Mouse (Mus musculus) lung, postnatal 0 days (tissue): ENCODE results near the gene C5ar1. TPM values are rescaled to one million over a fixed set of nuclear protein-coding genes. Genes with fewer than 3 reads are reported as not detected.

ENCODE experiments used
- ATAC-seq: fragments of 200-750 bp; cut with Nextera tagmentation; 2 replicates; pipeline ENCODE4 v1.8.0; 2017; ENCODE audit warnings: moderate library complexity
- DNase-seq: peaks from one replicate; pipeline ENCODE4 v3.0.0-alpha.2; 2016; ENCODE audit warnings: low spot score
- H3K27ac ChIP-seq: fragments of 300-500 bp; sonication (generic); 2 replicates; pipeline ENCODE4 v1.5.1; 2014; ENCODE audit warnings: antibody characterized with exemption, mild to moderate bottlenecking, low read length, mixed read lengths
- H3K27me3 ChIP-seq: fragments of 300-500 bp; sonication (generic); replicated peaks from 2 replicates; pipeline ENCODE4 v1.6.1; 2014; ENCODE audit warnings: low read length, mixed read lengths; ENCODE audit not compliant: insufficient read depth
- H3K36me3 ChIP-seq: fragments of 300-500 bp; sonication (generic); 2 replicates; pipeline ENCODE4 v1.6.1; 2014; ENCODE audit warnings: low read length, mixed read lengths; ENCODE audit not compliant: insufficient read depth
- H3K4me1 ChIP-seq: fragments of 300-500 bp; sonication (generic); 2 replicates; pipeline ENCODE4 v1.6.1; 2014; ENCODE audit warnings: antibody characterized with exemption, low read depth, low read length, mixed read lengths; ENCODE audit not compliant: insufficient read depth
- H3K4me2 ChIP-seq: fragments of 300-500 bp; sonication (generic); replicated peaks from 2 replicates; pipeline ENCODE4 v1.6.1; 2014; ENCODE audit warnings: low read depth, mild to moderate bottlenecking, low read length, moderate library complexity, mixed read lengths
- H3K4me3 ChIP-seq: fragments of 300-500 bp; sonication (generic); 2 replicates; pipeline ENCODE4 v1.5.1; 2014; ENCODE audit warnings: low read depth, low read length
- H3K9ac ChIP-seq: fragments of 300-500 bp; sonication (generic); replicated peaks from 2 replicates; pipeline ENCODE4 v1.6.1; 2014; ENCODE audit warnings: low read depth, mild to moderate bottlenecking
- H3K9me3 ChIP-seq: fragments of 300-500 bp; sonication (generic); 2 replicates; pipeline ENCODE4 v1.6.1; 2016; ENCODE audit warnings: low read length, mixed read lengths
- CTCF ChIP-seq: IDR thresholded peaks from 2 replicates; pipeline ENCODE4 v1.5.1; 2016; ENCODE audit warnings: antibody characterized with exemption, mild to moderate bottlenecking
- EP300 ChIP-seq: IDR thresholded peaks from 2 replicates; pipeline ENCODE4 v1.6.1; 2016; ENCODE audit warnings: antibody characterized with exemption, mild to moderate bottlenecking, control low read depth
- WGBS: fragments of 180-500 bp; shearing (Covaris S2); extraction: QIAGEN DNeasy Blood & Tissue Kit; methylation state at CpG from one replicate; pipeline ENCODE4 v1.1.7; 2014; 5-methylcytosine and 5-hydroxymethylcytosine counted together
- polyA plus RNA-seq: library from polyadenylated mRNA; unstranded; fragments of >200 nt; fragmentation: Nextera tagmentation; extraction: Ambion mirVana; gene quantifications from 2 replicates; pipeline ENCODE4 v1.2.1, GENCODE M21; 2015

C5ar1 gene
- polyA plus RNA-seq, 1 experiment from 2014 or later: 11.8 TPM

- Histone ChIP-seq H3K4me1 (no peaks in the 10 kb centered on the region; the same call in 1 of the 2 replicates), H3K9ac (no peak overlapping the region), H3K27ac (no peak overlapping the region), H3K4me2 (no peak overlapping the region), H3K4me3 (no peak overlapping the region), H3K27me3 (no peaks in the 10 kb centered on the region), H3K9me3 (no peaks in the 10 kb centered on the region), H3K36me3 (peaks cover 10% of the 10 kb centered on the region)
- WGBS: 68% methylated on average over 1 of the region's 1 CpGs
- ATAC-seq (no peak), DNase-seq (no peak)
- TF ChIP-seq CTCF: no peak
- TF ChIP-seq EP300: no peak
These were observed 28.5 kb upstream of the C5ar1 start for GRCm38 (mm10) chr7:16287791-16288190.

GRCm38 (mm10) chr7:16287016-16287415 lies 27.7 kb upstream of the C5ar1 start:
- WGBS: 68% methylated on average over 2 of the region's 2 CpGs
- peaks cover 16% of the 10 kb centered on the region for H3K36me3 ChIP-seq
- no peaks in the 10 kb centered on the region for H3K27me3 ChIP-seq
- H3K4me2 ChIP-seq: peak overlapping the region; percentile 48
- H3K4me1 ChIP-seq: no peaks in the 10 kb centered on the region; the same call in 1 of the 2 replicates
- TF ChIP-seq CTCF (no peak), EP300 (no peak)
- no peak for ATAC-seq
- no peaks in the 10 kb centered on the region for H3K9me3 ChIP-seq
- peak overlapping the region; percentile 76; the same call in 1 of the 2 replicates for H3K4me3 ChIP-seq
- DNase-seq: no peak
- peak overlapping the region; percentile 99 for H3K27ac ChIP-seq
- H3K9ac ChIP-seq: peak overlapping the region; percentile 77

- ATAC-seq: peak; percentile 86
These were observed 27.0 kb upstream of the C5ar1 start, which contains the start of gene Ccdc9 for GRCm38 (mm10) chr7:16286026-16286961. Gene Ccdc9, minus strand, starts transcription at chr7:16286795.

GRCm38 (mm10) chr7:16285450-16286025 lies 26.2 kb upstream of the C5ar1 start:
- no peak for TF ChIP-seq EP300
- no peak for TF ChIP-seq CTCF
- 3% methylated on average over 14 of the region's 14 CpGs for WGBS
- no peaks in the 10 kb centered on the region for H3K9me3 ChIP-seq
- ATAC-seq (peak; percentile 63), DNase-seq (peak; percentile 95)
- H3K4me1 ChIP-seq: no peaks in the 10 kb centered on the region; the same call in 1 of the 2 replicates
- peak overlapping the region; percentile 23; the same call in 1 of the 2 replicates for H3K9ac ChIP-seq
- H3K4me2 ChIP-seq: peak overlapping the region; percentile 53
- peak overlapping the region; percentile 88 for H3K27ac ChIP-seq
- H3K4me3 ChIP-seq: peak overlapping the region; percentile 76
- H3K27me3 ChIP-seq: no peaks in the 10 kb centered on the region
- peaks cover 26% of the 10 kb centered on the region for H3K36me3 ChIP-seq

More at GRCm38 (mm10) chr7:16286026-16286961, 27.0 kb upstream of the C5ar1 start, which contains the start of gene Ccdc9:
- Histone ChIP-seq H3K4me3 (peak within 1 kb of the TSS; percentile 76), H3K27me3 (no peaks in the 10 kb centered on the region), H3K9me3 (no peaks in the 10 kb centered on the region), H3K27ac (peak within 1 kb of the TSS; percentile 99), H3K4me1 (no peaks in the 10 kb centered on the region; the same call in 1 of the 2 replicates), H3K9ac (peak within 1 kb of the TSS; percentile 77), H3K4me2 (peak within 1 kb of the TSS; percentile 53), H3K36me3 (peaks cover 21% of the 10 kb centered on the region)
- WGBS: 4% methylated on average over 50 of the region's 70 CpGs
- peak; percentile 100 for DNase-seq
- TF ChIP-seq CTCF: no peak
- no peak for TF ChIP-seq EP300

GRCm38 (mm10) chr7:16284904-16285303 lies 25.6 kb upstream of the C5ar1 start:
- no peak for ATAC-seq
- 45% methylated on average over 9 of the region's 9 CpGs for WGBS
- peak overlapping the region; percentile 53 for H3K4me2 ChIP-seq
- DNase-seq: no peak
- H3K9me3 ChIP-seq: no peaks in the 10 kb centered on the region
- H3K4me1 ChIP-seq: no peaks in the 10 kb centered on the region; the same call in 1 of the 2 replicates
- H3K27me3 ChIP-seq: no peaks in the 10 kb centered on the region
- peaks cover 28% of the 10 kb centered on the region for H3K36me3 ChIP-seq
- peak overlapping the region; percentile 76 for H3K4me3 ChIP-seq
- TF ChIP-seq EP300: no peak
- no peak for TF ChIP-seq CTCF
- peak overlapping the region; percentile 88 for H3K27ac ChIP-seq
- no peak overlapping the region for H3K9ac ChIP-seq

GRCm38 (mm10) chr7:16284001-16284400 lies 24.7 kb upstream of the C5ar1 start:
- no peak overlapping the region for H3K4me3 ChIP-seq
- no peak overlapping the region for H3K9ac ChIP-seq
- no peak overlapping the region for H3K4me2 ChIP-seq
- H3K27ac ChIP-seq: no peak overlapping the region
- ATAC-seq (no peak), DNase-seq (no peak)
- no peaks in the 10 kb centered on the region for H3K9me3 ChIP-seq
- whole genome bisulfite sequencing: 89% methylated on average over 8 of the region's 8 CpGs
- H3K27me3 ChIP-seq: no peaks in the 10 kb centered on the region
- H3K36me3 ChIP-seq: peaks cover 28% of the 10 kb centered on the region
- TF ChIP-seq CTCF (no peak), EP300 (no peak)
- no peaks in the 10 kb centered on the region; the same call in 1 of the 2 replicates for H3K4me1 ChIP-seq
